Mouse (Mus musculus) spleen, adult 18-20 months (tissue): ENCODE data around the gene I830077J02Rik.
"Not testable (repeated sequence)": the region's sequence is repeated elsewhere in the genome, so short reads cannot be mapped to it uniquely, and the experiment has no call there.

Experiments used
- DNase-seq, 2 experiments: peaks; one replicate each; pipeline ENCODE4 v3.0.0; 2022; ENCODE audit warnings: mixed read lengths in 2 of 2

Gene I830077J02Rik

GRCm38 (mm10) chr3:105932240-105933071, at the start of gene I830077J02Rik:
Gene I830077J02Rik (minus strand): TSS chr3:105932664.
- DNase-seq, result no peak

- DNase-seq, result no peak
Observed at GRCm38 (mm10) chr3:105974174-105974573, 41.7 kb upstream of the I830077J02Rik start.

- no peak for DNase-seq
Observed at GRCm38 (mm10) chr3:105973411-105973810, 40.9 kb upstream of the I830077J02Rik start, which contains the start of gene Ovgp1. Gene Ovgp1 (plus strand): TSS chr3:105973711.

- no peak for DNase-seq
Observed at GRCm38 (mm10) chr3:105971831-105972446, 39.5 kb upstream of the I830077J02Rik start.

- DNase-seq, result peak in 1 of 2 experiments; percentile 26
Observed at GRCm38 (mm10) chr3:105960700-105961099, 28.2 kb upstream of the I830077J02Rik start.

- no peak for DNase-seq
Observed at GRCm38 (mm10) chr3:105959999-105960398, 27.5 kb upstream of the I830077J02Rik start, which contains the start of gene Atp5f1. Gene Atp5f1 (minus strand): TSS chr3:105960099.

- no peak for DNase-seq
Observed at GRCm38 (mm10) chr3:105959585-105959984, 27.1 kb upstream of the I830077J02Rik start.

GRCm38 (mm10) chr3:105958974-105959580, 26.6 kb upstream of the I830077J02Rik start, which contains the start of gene Wdr77:
Gene Wdr77 (plus strand): TSS chr3:105959369.
- DNase-seq, result peak; percentile 89 to 90

- DNase-seq, result no peak
Observed at GRCm38 (mm10) chr3:105958204-105958603, 25.7 kb upstream of the I830077J02Rik start.

- DNase-seq, result no peak
Observed at GRCm38 (mm10) chr3:105957235-105957634, 24.8 kb upstream of the I830077J02Rik start.

- no peak for DNase-seq
Observed at GRCm38 (mm10) chr3:105951348-105951747, 18.9 kb upstream of the I830077J02Rik start.

- no peak for DNase-seq
Observed at GRCm38 (mm10) chr3:105936111-105936510, 3.6 kb upstream of the I830077J02Rik start.

GRCm38 (mm10) chr3:105935033-105935432, 2.6 kb upstream of the I830077J02Rik start:
- DNase-seq, result no peak

GRCm38 (mm10) chr3:105933926-105934325, 1.5 kb upstream of the I830077J02Rik start:
- no peak for DNase-seq

GRCm38 (mm10) chr3:105931095-105931494, 1.4 kb downstream of the I830077J02Rik start:
- no peak for DNase-seq

- DNase-seq, result no peak
Observed at GRCm38 (mm10) chr3:105929821-105930220, 2.6 kb downstream of the I830077J02Rik start.

GRCm38 (mm10) chr3:105928781-105929180, 3.7 kb downstream of the I830077J02Rik start:
- no peak for DNase-seq

- DNase-seq, result no peak
Observed at GRCm38 (mm10) chr3:105928195-105928569, 4.3 kb downstream of the I830077J02Rik start.

GRCm38 (mm10) chr3:105927561-105928194, 4.8 kb downstream of the I830077J02Rik start:
- no peak for DNase-seq

GRCm38 (mm10) chr3:105924616-105925015, 7.8 kb downstream of the I830077J02Rik start:
- no peak for DNase-seq

GRCm38 (mm10) chr3:105921959-105922358, 10.5 kb downstream of the I830077J02Rik start:
- DNase-seq, result no peak

- DNase-seq, result not testable (repeated sequence)
Observed at GRCm38 (mm10) chr3:105920743-105921142, 11.7 kb downstream of the I830077J02Rik start.

- no peak for DNase-seq
Observed at GRCm38 (mm10) chr3:105918355-105918745, 14.1 kb downstream of the I830077J02Rik start.
